Mouse (Mus musculus): ENCODE measurements at regions not wholly inside any gene's neighbourhood (a gene's known extent, or its start where the extent isn't known, plus 50 kb on each side); places are given as distances from the start of the nearest gene placed in this dataset.

- no peaks in the 10 kb centered on the region for H3K27me3 ChIP-seq
- no peak overlapping the region for H3K4me3 ChIP-seq
- 0 out of 2 replicates have a peak overlapping the region, but pooled peaks have one; percentile 54 for H3K27ac ChIP-seq (replicated peaks)
- ATAC-seq (ENCODE audit: low read depth) = no peak
- no peaks in the 10 kb centered on the region for H3K36me3 ChIP-seq
- WGBS = 46% methylated on average over 5 of the region's 5 CpGs
- H3K9me3 ChIP-seq = no peaks in the 10 kb centered on the region
- H3K9ac ChIP-seq = no peak overlapping the region
- 0 out of 2 replicates have a peak, but pooled peaks cover 3% of the 10 kb centered on the region for H3K4me1 ChIP-seq (replicated peaks)
- no peak overlapping the region for H3K4me2 ChIP-seq
Measured at GRCm38 (mm10) chr7:51722420-51722819, 100.6 kb downstream of the Slc17a6 start.

DNA sequence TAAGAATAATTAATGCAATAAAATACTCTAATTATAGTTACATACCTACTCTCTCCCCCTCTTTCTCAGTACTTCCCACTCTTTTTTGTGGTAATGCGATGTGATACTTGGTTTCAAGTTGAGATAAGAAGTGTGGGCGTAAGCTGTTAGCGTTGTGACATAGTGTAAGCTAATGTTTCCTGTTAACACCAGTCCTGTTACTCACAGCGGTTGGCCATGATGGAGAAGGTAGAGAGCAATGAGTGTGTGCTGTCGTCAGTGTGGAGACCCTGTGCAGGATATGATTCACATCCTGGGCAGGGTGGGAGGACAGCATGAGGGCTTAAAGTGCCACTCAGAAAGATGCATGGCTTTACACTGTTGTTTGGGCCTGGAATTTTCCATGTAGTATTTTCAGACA, 102.1 kb downstream of the Slc17a6 start:
- 85% methylated on average over 5 of the region's 5 CpGs for WGBS
- ATAC-seq (ENCODE audit: low read depth) = no peak
- H3K4me3 ChIP-seq = no peak overlapping the region

DNA sequence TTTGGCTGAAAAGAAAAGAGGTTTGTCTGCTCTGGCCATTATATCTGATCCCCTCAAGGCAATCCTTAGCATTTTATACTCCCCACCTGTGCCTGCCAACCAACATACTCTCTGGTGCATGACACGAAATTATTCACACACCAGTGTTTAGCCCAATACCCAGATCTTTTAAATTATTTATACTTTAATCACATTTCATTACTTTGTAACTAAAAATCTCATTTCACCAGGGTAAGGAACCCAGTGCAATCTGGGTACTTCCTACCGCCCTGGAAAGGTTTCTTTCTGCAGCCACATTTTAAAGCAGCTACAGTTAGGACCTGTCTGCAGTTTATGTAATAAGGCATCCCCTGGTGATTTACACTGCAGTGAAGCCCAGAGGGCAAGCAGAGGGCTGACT, 114.5 kb downstream of the Slc17a6 start:
- Histone ChIP-seq H3K4me2 (no peak overlapping the region), H3K4me3 (no peak overlapping the region), H3K9me3 (no peaks in the 10 kb centered on the region), H3K36me3 (no peaks in the 10 kb centered on the region), H3K4me1 (replicated peaks) (peaks cover 20% of the 10 kb centered on the region), H3K9ac (no peak overlapping the region), H3K27me3 (no peaks in the 10 kb centered on the region), H3K27ac (replicated peaks) (peak overlapping the region; percentile 85)
- ATAC-seq (ENCODE audit: low read depth) = peak; percentile 66
- 28% methylated on average over 2 of the region's 2 CpGs for WGBS

More for the DNA sequence above, 102.1 kb downstream of the Slc17a6 start:
- no peaks in the 10 kb centered on the region for H3K36me3 ChIP-seq
- H3K9me3 ChIP-seq = no peaks in the 10 kb centered on the region
- 0 out of 2 replicates have a peak, but pooled peaks cover 3% of the 10 kb centered on the region for H3K4me1 ChIP-seq (replicated peaks)
- no peak overlapping the region for H3K9ac ChIP-seq
- H3K27me3 ChIP-seq = no peaks in the 10 kb centered on the region
- H3K27ac ChIP-seq (replicated peaks) = no peak overlapping the region
- H3K4me2 ChIP-seq = no peak overlapping the region

- H3K4me1 ChIP-seq (replicated peaks) = peaks cover 29% of the 10 kb centered on the region
- H3K9ac ChIP-seq = no peak overlapping the region
- no peaks in the 10 kb centered on the region for H3K9me3 ChIP-seq
- no peaks in the 10 kb centered on the region for H3K27me3 ChIP-seq
- no peak overlapping the region for H3K4me2 ChIP-seq
- no peaks in the 10 kb centered on the region for H3K36me3 ChIP-seq
- H3K4me3 ChIP-seq = no peak overlapping the region
- 44% methylated on average over 5 of the region's 5 CpGs for WGBS
- peak; percentile 37; the same call in 1 of the 2 replicates for ATAC-seq (ENCODE audit: low read depth)
- peak overlapping the region; percentile 85 for H3K27ac ChIP-seq (replicated peaks)
Measured at GRCm38 (mm10) chr7:51739590-51739989, 117.8 kb downstream of the Slc17a6 start.

DNA sequence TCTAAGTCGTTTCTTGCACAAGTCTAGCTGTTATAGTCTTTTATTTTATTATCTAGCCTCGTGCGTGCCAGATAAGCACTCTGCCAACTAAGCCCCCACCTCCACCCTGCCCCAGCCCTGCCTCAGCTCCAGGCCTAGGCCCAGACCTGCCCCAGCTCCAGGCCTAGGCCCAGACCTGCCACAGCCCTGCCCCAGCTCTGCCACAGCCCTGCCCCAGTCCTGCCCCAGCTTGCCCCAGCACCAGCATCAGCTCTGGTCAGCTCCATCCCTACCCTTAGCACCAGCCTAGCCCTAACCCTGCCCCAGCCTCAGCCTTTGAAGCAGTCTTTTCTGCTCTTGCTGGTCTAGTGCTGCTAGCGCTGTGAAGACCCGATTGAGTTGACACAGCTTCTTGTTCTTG, 119.1 kb downstream of the Slc17a6 start:
- Histone ChIP-seq H3K4me1 (replicated peaks) (peaks cover 37% of the 10 kb centered on the region), H3K9ac (no peak overlapping the region), H3K27me3 (no peaks in the 10 kb centered on the region), H3K36me3 (no peaks in the 10 kb centered on the region), H3K9me3 (no peaks in the 10 kb centered on the region), H3K27ac (replicated peaks) (peak overlapping the region; percentile 85), H3K4me2 (no peak overlapping the region), H3K4me3 (no peak overlapping the region)
- 80% methylated on average over 5 of the region's 5 CpGs for WGBS
- ATAC-seq (ENCODE audit: low read depth) = no peak

DNA sequence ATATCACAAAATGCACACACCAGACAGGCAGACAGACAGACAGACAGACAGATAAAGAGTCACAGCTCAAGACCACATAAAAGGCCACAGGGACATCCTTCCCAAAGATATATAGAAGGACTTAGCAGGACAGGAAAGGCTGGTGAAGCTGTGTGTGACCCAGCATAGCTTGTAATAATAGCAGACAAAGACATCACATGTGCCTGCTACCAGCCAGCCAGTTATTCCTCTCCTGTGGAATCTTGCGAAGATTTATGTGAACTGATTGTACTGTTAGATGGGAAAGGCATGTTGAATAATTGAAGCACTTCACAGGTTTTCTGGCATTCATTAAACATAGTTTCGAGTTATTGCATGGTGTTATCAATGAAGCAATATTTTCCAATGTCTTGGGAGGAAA, 119.1 kb upstream of the Gas2 start:
- peak; percentile 85 for ATAC-seq (ENCODE audit: low read depth)
- no peaks in the 10 kb centered on the region for H3K36me3 ChIP-seq
- no peaks in the 10 kb centered on the region for H3K9me3 ChIP-seq
- H3K27me3 ChIP-seq = no peaks in the 10 kb centered on the region
- H3K27ac ChIP-seq (replicated peaks) = peak overlapping the region; percentile 87
- H3K4me1 ChIP-seq (replicated peaks) = peaks cover 26% of the 10 kb centered on the region
- peak overlapping the region; percentile 27 for H3K4me2 ChIP-seq
- no peak overlapping the region for H3K4me3 ChIP-seq
- WGBS = 54% methylated on average over 2 of the region's 2 CpGs
- peak overlapping the region; percentile 44 for H3K9ac ChIP-seq

GRCm38 (mm10) chr7:51745598-51745997, 116.2 kb upstream of the Gas2 start:
- 77% methylated on average over 3 of the region's 3 CpGs for WGBS

DNA sequence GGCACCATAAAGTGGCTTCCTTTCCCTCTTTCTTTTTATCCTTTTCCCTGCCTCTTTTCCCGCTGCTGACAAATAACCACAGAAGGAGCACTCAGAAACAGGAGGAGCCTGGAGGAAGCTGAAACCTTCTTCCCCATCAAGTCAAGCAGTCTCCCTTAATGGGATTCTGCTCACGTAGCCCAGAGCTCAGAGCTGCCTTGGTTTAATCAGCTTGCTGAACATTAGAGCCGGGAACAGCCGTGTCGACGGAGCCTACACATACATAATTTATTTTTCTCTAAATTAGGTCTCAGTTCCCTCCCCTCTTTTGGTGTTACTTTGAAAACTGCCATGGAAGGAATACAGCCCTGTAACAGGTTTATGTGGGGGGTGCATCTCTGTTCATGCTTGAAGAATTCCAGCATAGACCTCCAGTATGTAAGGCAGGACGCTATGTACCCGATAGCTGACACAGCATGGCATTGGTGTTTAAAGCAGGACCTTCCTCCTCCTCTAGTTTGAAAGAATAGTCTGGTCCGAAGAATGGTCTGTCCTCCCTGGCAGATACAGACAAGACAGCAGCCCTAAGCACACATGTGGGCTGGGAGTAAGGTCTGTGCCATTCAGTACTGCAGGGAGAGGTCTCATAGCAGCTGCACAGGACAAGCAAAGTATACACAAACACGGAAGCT, 113.0 kb upstream of the Gas2 start:
- H3K27me3 ChIP-seq = no peaks in the 10 kb centered on the region
- ATAC-seq (ENCODE audit: low read depth) = peak; percentile 90
- no peaks in the 10 kb centered on the region for H3K9me3 ChIP-seq
- H3K9ac ChIP-seq = peak overlapping the region; percentile 51
- H3K4me3 ChIP-seq = no peak overlapping the region
- 21% methylated on average over 10 of the region's 10 CpGs for WGBS
- H3K4me2 ChIP-seq = peak overlapping the region; percentile 47
- peaks cover 36% of the 10 kb centered on the region for H3K4me1 ChIP-seq (replicated peaks)
- H3K27ac ChIP-seq (replicated peaks) = peak overlapping the region; percentile 92
- H3K36me3 ChIP-seq = no peaks in the 10 kb centered on the region

More at GRCm38 (mm10) chr7:51745598-51745997, 116.2 kb upstream of the Gas2 start:
- H3K4me2 ChIP-seq = no peak overlapping the region
- H3K36me3 ChIP-seq = no peaks in the 10 kb centered on the region
- no peaks in the 10 kb centered on the region for H3K9me3 ChIP-seq
- ATAC-seq (ENCODE audit: low read depth) = no peak
- peaks cover 47% of the 10 kb centered on the region for H3K4me1 ChIP-seq (replicated peaks)
- H3K27ac ChIP-seq (replicated peaks) = peak overlapping the region; percentile 30; the same call in 1 of the 2 replicates
- no peak overlapping the region for H3K9ac ChIP-seq
- no peak overlapping the region for H3K4me3 ChIP-seq
- H3K27me3 ChIP-seq = no peaks in the 10 kb centered on the region

DNA sequence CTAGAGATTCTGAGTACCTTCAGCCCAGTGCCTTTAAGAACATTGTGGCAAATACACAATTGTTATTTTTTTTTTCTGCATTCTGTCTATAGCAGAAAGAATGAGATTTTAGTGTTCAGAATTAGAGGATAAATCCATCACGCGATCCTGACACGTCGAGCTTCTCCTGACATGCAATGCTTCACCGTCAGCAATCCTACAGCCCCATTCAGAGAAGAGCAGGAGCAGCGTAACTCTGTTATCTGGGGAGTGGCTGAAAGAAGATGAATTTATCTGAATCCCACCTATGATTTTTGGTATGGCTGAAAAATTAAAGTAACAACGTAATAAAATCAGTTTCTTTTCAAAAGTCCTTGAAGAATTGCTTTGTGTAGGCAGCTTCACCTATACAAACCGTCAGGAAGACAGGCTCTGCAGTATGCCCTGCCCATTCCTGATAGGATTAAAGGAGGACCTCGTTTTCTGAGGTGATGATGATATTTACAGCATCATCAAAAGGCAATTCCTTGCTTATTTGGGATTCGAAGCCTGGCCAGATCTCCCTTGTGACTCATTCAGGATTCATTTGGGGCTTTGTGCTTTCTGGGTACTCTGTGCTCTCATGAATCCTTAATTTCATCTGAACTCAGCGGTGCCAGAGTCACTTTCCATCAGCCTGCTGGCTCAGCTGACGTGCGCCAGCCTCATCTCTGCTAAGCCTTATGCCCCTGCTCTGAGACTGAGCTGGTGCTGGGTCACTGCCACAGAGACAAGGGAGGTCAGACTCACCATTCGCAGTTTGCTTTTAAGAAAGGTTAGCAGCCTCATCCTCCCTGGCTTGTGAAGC, 112.3 kb upstream of the Gas2 start:
- H3K4me1 ChIP-seq (replicated peaks) = peaks cover 42% of the 10 kb centered on the region
- H3K9ac ChIP-seq = peak overlapping the region; percentile 51
- no peak overlapping the region for H3K4me3 ChIP-seq
- WGBS = 36% methylated on average over 14 of the region's 14 CpGs
- H3K4me2 ChIP-seq = peak overlapping the region; percentile 47
- no peaks in the 10 kb centered on the region for H3K27me3 ChIP-seq
- ATAC-seq (ENCODE audit: low read depth) = peak; percentile 49
- peak overlapping the region; percentile 92 for H3K27ac ChIP-seq (replicated peaks)
- no peaks in the 10 kb centered on the region for H3K36me3 ChIP-seq
- no peaks in the 10 kb centered on the region for H3K9me3 ChIP-seq

DNA sequence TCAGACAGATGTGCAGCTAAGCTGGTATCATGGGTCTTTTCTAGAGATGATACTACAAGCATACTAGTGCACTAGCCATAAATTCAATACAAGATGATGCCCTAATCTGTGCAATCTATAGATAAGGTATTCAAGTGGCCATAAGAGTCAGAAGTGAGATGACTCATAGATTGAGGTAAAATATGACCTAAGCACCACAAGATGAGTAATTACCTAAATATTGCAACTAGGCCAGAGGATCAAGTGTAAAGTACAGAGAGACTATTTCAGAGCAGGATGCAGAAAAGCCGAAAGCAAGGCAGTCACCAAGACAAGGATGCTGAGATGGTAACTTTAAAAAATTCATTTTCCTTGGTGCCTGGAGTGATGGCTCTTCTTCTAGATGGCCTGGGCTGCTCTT, 111.5 kb upstream of the Gas2 start:
- 79% methylated on average over 1 of the region's 1 CpGs for WGBS
- Histone ChIP-seq H3K36me3 (no peaks in the 10 kb centered on the region), H3K9me3 (no peaks in the 10 kb centered on the region), H3K27ac (replicated peaks) (peak overlapping the region; percentile 92), H3K4me3 (no peak overlapping the region), H3K27me3 (no peaks in the 10 kb centered on the region), H3K9ac (0 out of 2 replicates have a peak overlapping the region, but pooled peaks have one; percentile 51), H3K4me2 (no peak overlapping the region), H3K4me1 (replicated peaks) (peaks cover 44% of the 10 kb centered on the region)
- ATAC-seq (ENCODE audit: low read depth) = no peak

DNA sequence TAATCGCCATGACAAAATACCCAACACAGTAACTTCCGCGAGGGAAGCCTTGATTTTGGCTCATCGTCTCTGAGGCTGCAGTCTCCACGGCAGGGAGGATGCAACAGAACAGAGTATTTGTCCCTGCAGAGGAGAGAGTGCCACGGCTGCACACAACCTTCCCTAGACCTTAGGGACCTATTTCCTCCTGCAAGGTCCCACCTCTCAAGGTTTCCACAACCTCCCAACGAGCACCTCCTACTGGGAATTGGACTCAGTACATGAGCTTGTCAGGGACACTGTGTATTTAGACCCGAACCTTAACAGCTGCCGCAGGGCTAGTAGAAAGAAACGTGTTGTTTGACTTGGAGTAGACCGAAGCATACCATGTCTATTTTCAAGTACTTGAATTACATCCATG, 108.8 kb upstream of the Gas2 start:
- peaks cover 37% of the 10 kb centered on the region for H3K4me1 ChIP-seq (replicated peaks)
- H3K9me3 ChIP-seq = no peaks in the 10 kb centered on the region
- peaks cover 9% of the 10 kb centered on the region; the same call in 1 of the 2 replicates for H3K27me3 ChIP-seq
- no peak overlapping the region for H3K4me3 ChIP-seq
- peak overlapping the region; percentile 63 for H3K27ac ChIP-seq (replicated peaks)
- no peak overlapping the region for H3K4me2 ChIP-seq
- 65% methylated on average over 11 of the region's 11 CpGs for WGBS
- H3K36me3 ChIP-seq = no peaks in the 10 kb centered on the region
- no peak for ATAC-seq (ENCODE audit: low read depth)
- H3K9ac ChIP-seq = no peak overlapping the region

GRCm38 (mm10) chr7:51754208-51754888, 107.5 kb upstream of the Gas2 start:
- no peaks in the 10 kb centered on the region for H3K9me3 ChIP-seq
- H3K4me2 ChIP-seq = no peak overlapping the region
- H3K9ac ChIP-seq = no peak overlapping the region
- H3K4me1 ChIP-seq (replicated peaks) = peaks cover 28% of the 10 kb centered on the region
- peaks cover 9% of the 10 kb centered on the region; the same call in 1 of the 2 replicates for H3K27me3 ChIP-seq
- ATAC-seq (ENCODE audit: low read depth) = peak; percentile 81
- WGBS = 17% methylated on average over 13 of the region's 13 CpGs
- H3K27ac ChIP-seq (replicated peaks) = peak overlapping the region; percentile 78
- H3K36me3 ChIP-seq = no peaks in the 10 kb centered on the region
- no peak overlapping the region for H3K4me3 ChIP-seq
